Mouse (Mus musculus): ENCODE results near the gene Zzef1. TPM values are rescaled to one million over a fixed set of nuclear protein-coding genes. Genes with fewer than 3 reads are reported as not detected.
A peak's percentile ranks its signal among the peaks of the same experiment; 100 is the strongest.
"Not testable (repeated sequence)": the region's sequence is repeated elsewhere in the genome, so short reads cannot be mapped to it uniquely, and the experiment has no call there.

Zzef1 gene
- polyA plus RNA-seq, 1 experiment from 2014 or later = 8.8 TPM

GRCm38 (mm10) chr11:72771461-72771860, 24.6 kb upstream of the Zzef1 start:
- WGBS = 60% methylated on average over 4 of the region's 4 CpGs
- H3K4me2 ChIP-seq (replicated peaks; ENCODE audit: low read depth, low read length) = no peak overlapping the region
- ATAC-seq (ENCODE audit: low FRiP score, low TSS enrichment) = no peak
- no peak overlapping the region for H3K9ac ChIP-seq (replicated peaks; ENCODE audit: low read length)
- H3K9me3 ChIP-seq (ENCODE audit: low read length) = no peaks in the 10 kb centered on the region
- peaks cover 20% of the 10 kb centered on the region for H3K36me3 ChIP-seq (ENCODE audit: insufficient read depth, low read length)
- no peaks in the 10 kb centered on the region for H3K27me3 ChIP-seq (ENCODE audit: insufficient read depth, low read length)
- H3K27ac ChIP-seq (ENCODE audit: low read length) = no peak overlapping the region
- no peaks in the 10 kb centered on the region for H3K4me1 ChIP-seq (ENCODE audit: insufficient read depth, low read length)
- H3K4me3 ChIP-seq (ENCODE audit: low read length) = no peak overlapping the region

- not testable (repeated sequence) for H3K27ac ChIP-seq (ENCODE audit: low read length); H3K4me1 ChIP-seq (ENCODE audit: insufficient read depth, low read length); H3K9me3 ChIP-seq (ENCODE audit: low read length); H3K27me3 ChIP-seq (ENCODE audit: insufficient read depth, low read length); H3K4me3 ChIP-seq (ENCODE audit: low read length); H3K9ac ChIP-seq (replicated peaks; ENCODE audit: low read length); H3K4me2 ChIP-seq (replicated peaks; ENCODE audit: low read depth, low read length); ATAC-seq (ENCODE audit: low FRiP score, low TSS enrichment)
- H3K36me3 ChIP-seq (ENCODE audit: insufficient read depth, low read length) = peaks cover 14% of the 10 kb centered on the region
- WGBS = 29% methylated on average over 1 of the region's 1 CpGs
Measured at GRCm38 (mm10) chr11:72772611-72773010, 23.4 kb upstream of the Zzef1 start.

GRCm38 (mm10) chr11:72778957-72779356, 17.1 kb upstream of the Zzef1 start:
- no peak overlapping the region for H3K27ac ChIP-seq (ENCODE audit: low read length)
- H3K4me3 ChIP-seq (ENCODE audit: low read length) = no peak overlapping the region
- ATAC-seq (ENCODE audit: low FRiP score, low TSS enrichment) = no peak
- H3K9me3 ChIP-seq (ENCODE audit: low read length) = no peaks in the 10 kb centered on the region
- H3K4me1 ChIP-seq (ENCODE audit: insufficient read depth, low read length) = no peaks in the 10 kb centered on the region
- H3K36me3 ChIP-seq (ENCODE audit: insufficient read depth, low read length) = no peaks in the 10 kb centered on the region
- no peak overlapping the region for H3K9ac ChIP-seq (replicated peaks; ENCODE audit: low read length)
- H3K4me2 ChIP-seq (replicated peaks; ENCODE audit: low read depth, low read length) = no peak overlapping the region
- no peaks in the 10 kb centered on the region for H3K27me3 ChIP-seq (ENCODE audit: insufficient read depth, low read length)

DNA sequence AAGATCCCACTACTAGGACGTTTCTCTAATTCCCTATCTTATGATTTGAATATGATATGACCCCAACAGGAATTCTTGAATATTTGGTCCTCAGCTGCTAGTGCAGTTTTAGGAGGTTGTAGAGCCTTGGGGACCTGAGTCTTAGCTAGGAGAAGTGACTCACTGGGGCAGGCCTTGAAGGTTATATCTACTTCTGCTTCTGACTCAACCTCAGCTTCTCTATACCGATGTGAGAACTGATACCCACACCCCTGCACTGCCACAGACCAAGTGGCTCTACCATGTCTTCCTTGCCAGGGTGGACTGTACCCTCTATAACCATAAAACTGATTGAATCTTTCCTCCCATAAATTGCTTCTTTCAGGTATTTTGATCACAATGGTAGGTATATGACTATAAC, 13.9 kb upstream of the Zzef1 start:
- no peaks in the 10 kb centered on the region for H3K36me3 ChIP-seq (ENCODE audit: insufficient read depth, low read length)
- no peak overlapping the region for H3K27ac ChIP-seq (ENCODE audit: low read length)
- ATAC-seq (ENCODE audit: low FRiP score, low TSS enrichment) = no peak
- H3K4me3 ChIP-seq (ENCODE audit: low read length) = no peak overlapping the region
- no peak overlapping the region for H3K4me2 ChIP-seq (replicated peaks; ENCODE audit: low read depth, low read length)
- H3K9me3 ChIP-seq (ENCODE audit: low read length) = no peaks in the 10 kb centered on the region
- no peaks in the 10 kb centered on the region for H3K27me3 ChIP-seq (ENCODE audit: insufficient read depth, low read length)
- H3K4me1 ChIP-seq (ENCODE audit: insufficient read depth, low read length) = no peaks in the 10 kb centered on the region
- H3K9ac ChIP-seq (replicated peaks; ENCODE audit: low read length) = no peak overlapping the region
- 79% methylated on average over 2 of the region's 2 CpGs for WGBS

GRCm38 (mm10) chr11:72782503-72782902, 13.5 kb upstream of the Zzef1 start:
- WGBS = 84% methylated on average over 3 of the region's 3 CpGs
- ATAC-seq (ENCODE audit: low FRiP score, low TSS enrichment) = no peak

GRCm38 (mm10) chr11:72792033-72792432, 4.0 kb upstream of the Zzef1 start:
- Histone ChIP-seq H3K4me1 (ENCODE audit: insufficient read depth, low read length) (peaks cover 6% of the 10 kb centered on the region; the same call in 1 of the 2 replicates), H3K4me3 (ENCODE audit: low read length) (no peak overlapping the region), H3K4me2 (replicated peaks; ENCODE audit: low read depth, low read length) (no peak overlapping the region), H3K9me3 (ENCODE audit: low read length) (no peaks in the 10 kb centered on the region), H3K9ac (replicated peaks; ENCODE audit: low read length) (no peak overlapping the region), H3K36me3 (ENCODE audit: insufficient read depth, low read length) (no peaks in the 10 kb centered on the region), H3K27me3 (ENCODE audit: insufficient read depth, low read length) (no peaks in the 10 kb centered on the region), H3K27ac (ENCODE audit: low read length) (no peak overlapping the region)
- ATAC-seq (ENCODE audit: low FRiP score, low TSS enrichment) = no peak

More at GRCm38 (mm10) chr11:72782503-72782902, 13.5 kb upstream of the Zzef1 start:
- Histone ChIP-seq H3K4me3 (ENCODE audit: low read length) (no peak overlapping the region), H3K4me2 (replicated peaks; ENCODE audit: low read depth, low read length) (no peak overlapping the region), H3K27ac (ENCODE audit: low read length) (no peak overlapping the region), H3K9ac (replicated peaks; ENCODE audit: low read length) (no peak overlapping the region), H3K9me3 (ENCODE audit: low read length) (no peaks in the 10 kb centered on the region), H3K27me3 (ENCODE audit: insufficient read depth, low read length) (no peaks in the 10 kb centered on the region), H3K36me3 (ENCODE audit: insufficient read depth, low read length) (no peaks in the 10 kb centered on the region), H3K4me1 (ENCODE audit: insufficient read depth, low read length) (no peaks in the 10 kb centered on the region)

DNA sequence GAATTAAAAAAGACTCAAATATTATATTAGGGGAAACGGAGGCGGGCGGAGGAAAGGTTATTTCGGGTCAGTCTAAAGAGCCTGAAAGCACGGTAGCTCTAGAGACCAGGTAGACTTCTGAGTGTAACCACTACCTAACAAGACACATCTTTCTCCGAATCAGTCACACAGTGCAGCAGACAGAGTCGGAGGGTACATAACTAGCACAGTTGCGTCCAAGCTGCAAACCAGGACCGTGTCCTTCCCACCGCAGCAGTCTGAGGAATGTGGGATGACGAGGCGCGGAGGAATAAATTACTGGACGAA, 924 bp upstream of the Zzef1 start:
- no peaks in the 10 kb centered on the region for H3K36me3 ChIP-seq (ENCODE audit: insufficient read depth, low read length)
- peaks cover 15% of the 10 kb centered on the region for H3K4me1 ChIP-seq (ENCODE audit: insufficient read depth, low read length)
- no peaks in the 10 kb centered on the region for H3K9me3 ChIP-seq (ENCODE audit: low read length)
- peak overlapping the region; percentile 89 for H3K9ac ChIP-seq (replicated peaks; ENCODE audit: low read length)
- H3K27ac ChIP-seq (ENCODE audit: low read length) = peak overlapping the region; percentile 83
- H3K4me2 ChIP-seq (replicated peaks; ENCODE audit: low read depth, low read length) = peak overlapping the region; percentile 69
- peak; percentile 55 for ATAC-seq (ENCODE audit: low FRiP score, low TSS enrichment)
- H3K4me3 ChIP-seq (ENCODE audit: low read length) = peak overlapping the region; percentile 99
- WGBS = 19% methylated on average over 14 of the region's 14 CpGs
- no peaks in the 10 kb centered on the region for H3K27me3 ChIP-seq (ENCODE audit: insufficient read depth, low read length)

- H3K9me3 ChIP-seq (ENCODE audit: low read length) = no peaks in the 10 kb centered on the region
- no peaks in the 10 kb centered on the region for H3K27me3 ChIP-seq (ENCODE audit: insufficient read depth, low read length)
- H3K4me3 ChIP-seq (ENCODE audit: low read length) = peak overlapping the region; percentile 99
- H3K4me2 ChIP-seq (replicated peaks; ENCODE audit: low read depth, low read length) = peak overlapping the region; percentile 89
- ATAC-seq (ENCODE audit: low FRiP score, low TSS enrichment) = no peak; the same call in 1 of the 2 replicates
- H3K36me3 ChIP-seq (ENCODE audit: insufficient read depth, low read length) = no peaks in the 10 kb centered on the region
- H3K4me1 ChIP-seq (ENCODE audit: insufficient read depth, low read length) = peaks cover 15% of the 10 kb centered on the region
- H3K9ac ChIP-seq (replicated peaks; ENCODE audit: low read length) = peak overlapping the region; percentile 86
- under 1% methylated on average over 42 of the region's 42 CpGs for WGBS
- peak overlapping the region; percentile 13; the same call in 1 of the 2 replicates for H3K27ac ChIP-seq (ENCODE audit: low read length)
Measured at GRCm38 (mm10) chr11:72796296-72796687, 266 bp downstream of the Zzef1 start.

GRCm38 (mm10) chr11:72796773-72797338, 830 bp downstream of the Zzef1 start:
- ATAC-seq (ENCODE audit: low FRiP score, low TSS enrichment) = no peak; the same call in 1 of the 2 replicates
- Histone ChIP-seq H3K36me3 (ENCODE audit: insufficient read depth, low read length) (no peaks in the 10 kb centered on the region), H3K27ac (ENCODE audit: low read length) (no peak overlapping the region), H3K4me1 (ENCODE audit: insufficient read depth, low read length) (peaks cover 15% of the 10 kb centered on the region), H3K4me3 (ENCODE audit: low read length) (peak overlapping the region; percentile 99), H3K27me3 (ENCODE audit: insufficient read depth, low read length) (no peaks in the 10 kb centered on the region), H3K9ac (replicated peaks; ENCODE audit: low read length) (peak overlapping the region; percentile 86), H3K4me2 (replicated peaks; ENCODE audit: low read depth, low read length) (peak overlapping the region; percentile 89), H3K9me3 (ENCODE audit: low read length) (no peaks in the 10 kb centered on the region)
- WGBS = 13% methylated on average over 10 of the region's 10 CpGs

GRCm38 (mm10) chr11:72798112-72798511, 2.1 kb downstream of the Zzef1 start:
- H3K4me2 ChIP-seq (replicated peaks; ENCODE audit: low read depth, low read length) = no peak overlapping the region
- no peak overlapping the region for H3K4me3 ChIP-seq (ENCODE audit: low read length)
- ATAC-seq (ENCODE audit: low FRiP score, low TSS enrichment) = no peak
- H3K36me3 ChIP-seq (ENCODE audit: insufficient read depth, low read length) = no peaks in the 10 kb centered on the region
- no peaks in the 10 kb centered on the region for H3K27me3 ChIP-seq (ENCODE audit: insufficient read depth, low read length)
- H3K9me3 ChIP-seq (ENCODE audit: low read length) = no peaks in the 10 kb centered on the region
- no peak overlapping the region for H3K27ac ChIP-seq (ENCODE audit: low read length)
- H3K9ac ChIP-seq (replicated peaks; ENCODE audit: low read length) = no peak overlapping the region
- peaks cover 15% of the 10 kb centered on the region for H3K4me1 ChIP-seq (ENCODE audit: insufficient read depth, low read length)
